Comparison of ENCODE assay signal across 20 mouse cellular contexts in genomic region chr8:13263376-13263775, GRCm38 (mm10). TPM values are rescaled to one million over a fixed set of nuclear protein-coding genes. Genes with fewer than 3 reads are reported as not detected.
"Had no signal": no experiment of that assay in that cellular context is flagged by ENCODE, and none has a peak within 500 bp of the region (broad histone marks: within the 10 kb centered on the region; RNA-seq: fewer than 3 reads in every experiment).

No protein-coding gene starts in this region.

- H3K4me1 ChIP-seq: limb, embryonic 10.5 days; limb, embryonic 13.5 days; midbrain, embryonic 12.5 days; midbrain, embryonic 15.5 days; neural tube, embryonic 12.5 days; neural tube, embryonic 15.5 days; stomach, embryonic 15.5 days had no signal

- H3K4me2 ChIP-seq: limb, embryonic 13.5 days; lung, embryonic 14.5 days; midbrain, embryonic 12.5 days; midbrain, embryonic 15.5 days; neural tube, embryonic 12.5 days; neural tube, embryonic 15.5 days; stomach, embryonic 15.5 days had no signal

- H3K27ac ChIP-seq: kidney, postnatal 0 days; limb, embryonic 10.5 days; limb, embryonic 13.5 days; liver, embryonic 14.5 days; midbrain, embryonic 12.5 days; midbrain, embryonic 15.5 days; neural tube, embryonic 12.5 days; neural tube, embryonic 15.5 days; stomach, embryonic 15.5 days had no signal

- H3K9me3 ChIP-seq: limb, embryonic 10.5 days; limb, embryonic 13.5 days; midbrain, embryonic 12.5 days; midbrain, embryonic 15.5 days; neural tube, embryonic 12.5 days; neural tube, embryonic 15.5 days; stomach, embryonic 15.5 days had no signal

- ATAC-seq: intestine, postnatal 0 days; liver, postnatal 0 days; lung, postnatal 0 days; midbrain, embryonic 15.5 days had no signal

- H3K27me3 ChIP-seq: limb, embryonic 13.5 days; midbrain, embryonic 12.5 days; midbrain, embryonic 15.5 days; neural tube, embryonic 12.5 days; neural tube, embryonic 15.5 days; stomach, embryonic 15.5 days had no signal

- DNase-seq: kidney, adult 2 months; liver, postnatal 0 days; lung, embryonic 14.5 days; right cerebral cortex, adult 18-20 months; right cerebral cortex, postnatal 25 days; spleen, adult 18-20 months; thymus, postnatal 4 days had no signal

- H3K9ac ChIP-seq: limb, embryonic 13.5 days; liver, embryonic 14.5 days; liver, postnatal 0 days; lung, embryonic 14.5 days; midbrain, embryonic 12.5 days; midbrain, embryonic 15.5 days; neural tube, embryonic 12.5 days; neural tube, embryonic 15.5 days; stomach, embryonic 15.5 days had no signal

- H3K4me3 ChIP-seq: limb, embryonic 10.5 days; limb, embryonic 13.5 days; midbrain, embryonic 12.5 days; midbrain, embryonic 15.5 days; neural tube, embryonic 12.5 days; neural tube, embryonic 15.5 days; stomach, embryonic 15.5 days had no signal

RNA-seq across cellular contexts. Expression of gene Adprhl1, which starts 9.4 kb away (rescaled TPM):
- polyA plus RNA-seq: intestine, postnatal 0 days; kidney, embryonic 14.5 days; kidney, postnatal 0 days; limb, embryonic 10.5 days; liver, adult 2 months; liver, embryonic 14.5 days; liver, postnatal 0 days; lung, embryonic 14.5 days; midbrain, embryonic 15.5 days had no signal
